Mouse (Mus musculus) bone marrow, adult 2 months (tissue): ENCODE data around the gene Dnase1l2.

Source experiments
- CTCF ChIP-seq: fragments of 200-500 bp; IDR thresholded peaks from 2 replicates; pipeline ENCODE4 v1.5.1; 2011; ENCODE audit warnings: low read length, control low read depth; ENCODE audit not compliant: control insufficient read depth, insufficient read depth
- POLR2A ChIP-seq: fragments of 200-500 bp; IDR thresholded peaks from 2 replicates; pipeline ENCODE4 v1.6.1; 2011; ENCODE audit warnings: low read depth, mild to moderate bottlenecking, control low read depth, low read length, borderline replicate concordance; ENCODE audit not compliant: control insufficient read depth

- TF ChIP-seq CTCF (no peak), POLR2A (peak; percentile 95)
Measured at GRCm38 (mm10) chr17:24426471-24427169, 16.3 kb downstream of the Dnase1l2 start, which contains the start of gene Eci1.
